In genomic region chr2:65077544-65077943, GRCm38 (mm10) we compare ENCODE assay signal across 18 mouse cellular contexts. TPM values are rescaled to one million over a fixed set of nuclear protein-coding genes. Genes with fewer than 3 reads are reported as not detected.
"Had no signal": no experiment of that assay in that cellular context is flagged by ENCODE, and none has a peak within 500 bp of the region (broad histone marks: within the 10 kb centered on the region; RNA-seq: fewer than 3 reads in every experiment).

No protein-coding gene starts in this region.

- H3K36me3 ChIP-seq: liver, embryonic 13.5 days; midbrain, embryonic 10.5 days; midbrain, embryonic 15.5 days; neural tube, embryonic 12.5 days; neural tube, embryonic 15.5 days; stomach, embryonic 15.5 days had no signal

- DNase-seq: kidney, adult 18-20 months; kidney, adult 9 months; kidney, postnatal 14 days; kidney, postnatal 4 days; liver, embryonic 13.5 days; lung, adult 2 months; right cerebral cortex, adult 18-20 months; right cerebral cortex, postnatal 25 days; spleen, adult 18-20 months; thymus, adult 18-20 months; thymus, postnatal 36 days had no signal

- H3K9me3 ChIP-seq: liver, embryonic 13.5 days; midbrain, embryonic 10.5 days; midbrain, embryonic 15.5 days; neural tube, embryonic 12.5 days; neural tube, embryonic 15.5 days; stomach, embryonic 15.5 days had no signal

- H3K4me3 ChIP-seq: liver, embryonic 13.5 days; midbrain, embryonic 10.5 days; midbrain, embryonic 15.5 days; neural tube, embryonic 12.5 days; neural tube, embryonic 15.5 days; stomach, embryonic 15.5 days had no signal

- H3K27ac ChIP-seq: liver, embryonic 13.5 days; macrophage; midbrain, embryonic 10.5 days; midbrain, embryonic 15.5 days; neural tube, embryonic 12.5 days; neural tube, embryonic 15.5 days; stomach, embryonic 15.5 days had no signal

- H3K27me3 ChIP-seq: liver, embryonic 13.5 days; midbrain, embryonic 15.5 days; neural tube, embryonic 12.5 days; neural tube, embryonic 15.5 days; stomach, embryonic 15.5 days had no signal

- H3K4me1 ChIP-seq: liver, embryonic 13.5 days; midbrain, embryonic 10.5 days; midbrain, embryonic 15.5 days; neural tube, embryonic 12.5 days; neural tube, embryonic 15.5 days; stomach, embryonic 15.5 days had no signal

RNA-seq across cellular contexts. Expression of gene Grb14, which starts 52.8 kb away (rescaled TPM):
- polyA plus RNA-seq: inflammation-experienced regulatory T-cells, adult 6 months; macrophage had no signal
